Mouse (Mus musculus): ENCODE results near the gene Ddx39. TPM values are rescaled to one million over a fixed set of nuclear protein-coding genes. Genes with fewer than 3 reads are reported as not detected.

Gene Ddx39
- polyA plus RNA-seq, 2 experiments: 110 to 191 TPM

DNA sequence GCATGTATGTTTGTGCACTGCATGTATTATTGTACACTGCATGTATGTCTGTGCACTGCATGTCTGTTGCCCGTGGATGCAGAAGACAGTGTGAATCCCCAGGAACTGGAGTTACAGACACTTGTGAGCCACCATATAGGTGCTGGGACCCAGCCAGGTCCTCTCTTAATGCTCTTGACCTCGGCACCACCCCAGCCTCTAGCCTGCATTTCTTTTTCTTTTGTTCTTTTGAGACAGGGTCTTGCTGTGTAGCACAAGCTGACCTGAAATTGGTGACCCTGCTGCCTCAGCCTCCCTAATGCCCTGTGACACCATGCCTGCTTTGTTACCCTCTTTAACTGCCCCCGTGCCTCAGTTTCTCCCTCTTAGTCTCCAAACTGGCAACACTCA lies 25.6 kb downstream of the Ddx39 start:
- Histone ChIP-seq H3K27me3 (ENCODE audit: control insufficient read depth, insufficient read depth, low read length) (no peaks in the 10 kb centered on the region), H3K4me1 (replicated peaks; ENCODE audit: control insufficient read depth in 2 of 2, insufficient read depth in 2 of 2, low read length in 1 of 2) (peaks cover 13 to 28% of the 10 kb centered on the region in 2 experiments; a peak in 3 of 4 replicates), H3K4me2 (ENCODE audit: low read depth) (peak overlapping the region; percentile 71), H3K9ac (replicated peaks) (peak overlapping the region; percentile 44), H3K9me3 (ENCODE audit: control insufficient read depth, low read length) (peaks cover 2% of the 10 kb centered on the region; the same call in 1 of the 2 replicates), H3K4me3 (ENCODE audit: insufficient read depth in 1 of 2, low read depth in 2 of 2, low read length in 2 of 2) (peak overlapping the region; percentile 47 to 59), H3K36me3 (replicated peaks; ENCODE audit: control insufficient read depth, insufficient read depth, low read depth) (no peaks in the 10 kb centered on the region), H3K27ac (no peak overlapping the region)
- 0 out of 2 replicates have a peak, but pooled peaks have one; percentile 17 for ATAC-seq (ENCODE audit: insufficient read depth)
- 6% methylated on average over 3 of the region's 3 CpGs for WGBS (ENCODE audit: insufficient replicate concordance)
- no peak for DNase-seq (ENCODE audit: low read depth in 3 of 3, low spot score in 3 of 3)
- no peak for TF ChIP-seq EP300 (IDR thresholded peaks at IDR 0.05; ENCODE audit: low read depth)
- no peak for TF ChIP-seq CTCF (IDR thresholded peaks at IDR 0.05; ENCODE audit: low read depth)

DNA sequence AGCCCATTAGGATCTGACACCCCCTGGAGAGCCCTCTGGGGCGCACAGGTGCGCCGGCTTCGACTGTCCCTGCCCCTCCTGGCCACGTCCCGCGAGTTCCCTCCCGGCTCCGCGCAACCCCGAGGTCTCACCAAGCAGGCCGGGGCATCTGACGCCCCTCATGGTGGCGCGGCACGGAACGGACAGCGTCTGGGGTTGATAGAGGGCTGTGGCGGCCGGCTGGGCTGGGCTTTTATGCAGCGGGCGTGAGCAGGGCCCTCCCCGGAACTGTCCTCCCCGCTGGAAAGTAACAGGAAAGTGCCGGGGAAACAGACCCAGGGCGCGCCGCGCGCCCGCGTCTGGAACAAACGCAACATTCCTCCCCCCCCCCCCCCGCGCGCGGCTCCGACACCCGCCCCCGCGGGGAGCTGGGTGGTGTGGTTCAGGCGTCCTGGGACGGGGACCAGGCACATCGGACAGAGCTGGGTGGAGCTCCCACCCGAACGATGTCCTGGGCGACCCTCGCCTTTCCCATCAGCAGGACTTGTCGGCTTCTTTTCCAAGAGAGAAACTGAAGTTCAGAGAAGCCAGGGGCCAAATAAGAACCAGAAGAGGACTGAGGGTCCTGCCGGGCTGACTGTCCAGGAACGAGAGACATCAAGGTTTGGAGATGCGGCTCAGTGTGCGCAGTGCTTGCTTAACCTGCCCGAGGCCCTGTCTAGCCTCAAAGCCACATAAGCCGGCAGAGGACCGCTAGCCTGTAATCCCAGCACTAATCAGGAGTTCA lies 26.2 kb downstream of the Ddx39 start, which contains the start of gene Adgre5:
Adgre5 (minus strand) TSS at position 351 of the 766 bp plus-strand sequence.
- peak within 1 kb of the TSS; percentile 71 for H3K4me2 ChIP-seq (ENCODE audit: low read depth)
- H3K4me1 ChIP-seq (replicated peaks; ENCODE audit: control insufficient read depth in 2 of 2, insufficient read depth in 2 of 2, low read length in 1 of 2): peaks cover 13 to 28% of the 10 kb centered on the region in 2 experiments; a peak in 3 of 4 replicates

DNA sequence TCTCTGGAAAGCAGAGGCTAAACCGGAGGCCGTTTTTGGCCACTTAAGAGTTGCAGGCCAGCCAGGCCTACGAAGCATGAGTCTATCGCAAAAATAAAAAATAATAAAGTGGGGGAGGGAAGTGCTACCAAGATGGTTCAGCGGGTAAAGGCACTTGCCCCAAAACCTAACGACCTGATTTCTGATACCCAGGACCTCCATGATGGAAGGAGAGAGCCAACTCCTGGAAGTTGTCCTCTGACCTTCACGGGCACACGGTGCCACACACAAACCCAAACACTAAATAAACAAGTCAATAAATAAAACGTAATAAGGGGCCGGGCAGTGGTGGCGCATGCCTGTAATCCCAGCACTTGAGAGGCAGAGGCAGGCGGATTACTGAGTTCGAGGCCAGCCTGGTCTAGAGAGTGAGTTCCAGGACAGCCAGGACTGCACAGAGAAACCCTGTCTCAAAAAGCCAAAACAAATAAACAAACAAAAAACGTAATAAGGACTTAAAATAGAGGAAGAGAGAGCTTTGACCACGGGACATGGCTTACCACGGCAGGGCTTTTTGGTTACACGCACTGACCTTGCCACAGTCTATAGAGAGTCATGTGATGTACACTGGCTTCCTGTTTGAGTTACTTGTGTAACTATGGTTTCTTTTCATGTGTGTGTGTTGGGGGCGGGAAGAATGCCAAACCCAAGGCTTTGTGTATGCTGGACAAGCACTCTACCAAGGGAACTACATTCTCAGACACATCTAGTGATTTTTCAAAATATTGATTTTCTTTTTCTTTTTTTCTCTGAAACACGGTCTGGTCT lies 27.1 kb downstream of the Ddx39 start:
- Histone ChIP-seq H3K9me3 (ENCODE audit: control insufficient read depth, low read length) (peaks cover 2% of the 10 kb centered on the region; the same call in 1 of the 2 replicates), H3K36me3 (replicated peaks; ENCODE audit: control insufficient read depth, insufficient read depth, low read depth) (no peaks in the 10 kb centered on the region), H3K27me3 (ENCODE audit: control insufficient read depth, insufficient read depth, low read length) (no peaks in the 10 kb centered on the region), H3K4me1 (replicated peaks; ENCODE audit: control insufficient read depth in 2 of 2, insufficient read depth in 2 of 2, low read length in 1 of 2) (peaks cover 13 to 28% of the 10 kb centered on the region in 2 experiments; a peak in 3 of 4 replicates), H3K4me2 (ENCODE audit: low read depth) (peak overlapping the region; percentile 71), H3K9ac (replicated peaks) (no peak overlapping the region), H3K4me3 (ENCODE audit: insufficient read depth in 1 of 2, low read depth in 2 of 2, low read length in 2 of 2) (peak overlapping the region in 1 of 2 experiments; percentile 59; a peak in 1 of 4 replicates), H3K27ac (no peak overlapping the region)
- no peak for TF ChIP-seq EP300 (IDR thresholded peaks at IDR 0.05; ENCODE audit: low read depth)
- no peak for TF ChIP-seq CTCF (IDR thresholded peaks at IDR 0.05; ENCODE audit: low read depth)
- DNase-seq (ENCODE audit: low read depth in 3 of 3, low spot score in 3 of 3) (no peak), ATAC-seq (ENCODE audit: insufficient read depth) (no peak)
- WGBS (ENCODE audit: insufficient replicate concordance): 60% methylated on average over 19 of the region's 19 CpGs

More for the DNA sequence above, 26.2 kb downstream of the Ddx39 start, which contains the start of gene Adgre5:
- H3K36me3 ChIP-seq (replicated peaks; ENCODE audit: control insufficient read depth, insufficient read depth, low read depth): no peaks in the 10 kb centered on the region
- peak; percentile 60 for ATAC-seq (ENCODE audit: insufficient read depth)
- TF ChIP-seq EP300 (IDR thresholded peaks at IDR 0.05; ENCODE audit: low read depth): no peak
- TF ChIP-seq CTCF (IDR thresholded peaks at IDR 0.05; ENCODE audit: low read depth): no peak
- H3K9ac ChIP-seq (replicated peaks): peak within 1 kb of the TSS; percentile 44
- H3K27ac ChIP-seq: no peak within 1 kb of the TSS; the same call in 1 of the 2 replicates
- H3K9me3 ChIP-seq (ENCODE audit: control insufficient read depth, low read length): peaks cover 2% of the 10 kb centered on the region; the same call in 1 of the 2 replicates
- H3K27me3 ChIP-seq (ENCODE audit: control insufficient read depth, insufficient read depth, low read length): no peaks in the 10 kb centered on the region
- DNase-seq (ENCODE audit: low read depth in 3 of 3, low spot score in 3 of 3): peak in 1 of 3 experiments; percentile 46
- 2% methylated on average over 47 of the region's 56 CpGs for WGBS (ENCODE audit: insufficient replicate concordance)
- H3K4me3 ChIP-seq (ENCODE audit: insufficient read depth in 1 of 2, low read depth in 2 of 2, low read length in 2 of 2): peak within 1 kb of the TSS; percentile 47 to 59

DNA sequence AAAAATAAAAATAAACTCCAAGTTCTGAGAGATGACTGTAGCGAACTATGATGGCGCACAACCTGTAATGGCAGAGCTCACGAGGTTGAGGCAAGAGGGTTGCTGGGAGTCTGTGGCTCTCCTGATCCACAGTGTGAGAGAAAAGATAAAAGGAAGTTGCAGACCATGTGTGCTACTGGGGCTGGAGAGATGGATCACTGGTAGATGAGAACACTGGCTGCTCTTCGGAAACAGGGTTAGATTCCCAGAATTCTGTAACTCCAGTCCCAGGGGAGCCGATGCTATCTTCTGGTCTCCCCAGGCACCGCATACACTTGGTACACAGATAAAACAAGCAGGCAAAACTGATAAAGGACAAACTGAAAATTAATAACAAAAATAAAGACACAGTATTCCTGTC lies 28.0 kb downstream of the Ddx39 start:
- WGBS (ENCODE audit: insufficient replicate concordance): 38% methylated on average over 6 of the region's 6 CpGs
- H3K4me1 ChIP-seq (replicated peaks; ENCODE audit: control insufficient read depth in 2 of 2, insufficient read depth in 2 of 2, low read length in 1 of 2): peaks cover 10 to 25% of the 10 kb centered on the region in 2 experiments; a peak in 3 of 4 replicates
- no peak overlapping the region for H3K4me2 ChIP-seq (ENCODE audit: low read depth)
- H3K9ac ChIP-seq (replicated peaks): no peak overlapping the region
- H3K27ac ChIP-seq: no peak overlapping the region
- no peak overlapping the region for H3K4me3 ChIP-seq (ENCODE audit: insufficient read depth in 1 of 2, low read depth in 2 of 2, low read length in 2 of 2)
- DNase-seq (ENCODE audit: low read depth in 3 of 3, low spot score in 3 of 3) (peak in 1 of 3 experiments; percentile 45), ATAC-seq (ENCODE audit: insufficient read depth) (peak; percentile 31; the same call in 1 of the 2 replicates)
- peaks cover 7% of the 10 kb centered on the region for H3K27me3 ChIP-seq (ENCODE audit: control insufficient read depth, insufficient read depth, low read length)
- no peaks in the 10 kb centered on the region for H3K36me3 ChIP-seq (replicated peaks; ENCODE audit: control insufficient read depth, insufficient read depth, low read depth)
- no peak for TF ChIP-seq CTCF (IDR thresholded peaks at IDR 0.05; ENCODE audit: low read depth)
- TF ChIP-seq EP300 (IDR thresholded peaks at IDR 0.05; ENCODE audit: low read depth): no peak
- H3K9me3 ChIP-seq (ENCODE audit: control insufficient read depth, low read length): no peaks in the 10 kb centered on the region

Data from liver, embryonic 14.5 days (tissue).